Mouse (Mus musculus) E14TG2a.4 (cell line): ENCODE data around the gene 1700034J05Rik.

Experiments
- CTCF ChIP-seq: conservative IDR thresholded peaks from 2 replicates; pipeline ENCODE4 v1.5.1; 2014; ENCODE audit warnings: low read length
- NANOG ChIP-seq: IDR thresholded peaks from 2 replicates; pipeline ENCODE4 v1.6.1; 2014; ENCODE audit warnings: borderline replicate concordance, low read length, mixed read lengths

DNA sequence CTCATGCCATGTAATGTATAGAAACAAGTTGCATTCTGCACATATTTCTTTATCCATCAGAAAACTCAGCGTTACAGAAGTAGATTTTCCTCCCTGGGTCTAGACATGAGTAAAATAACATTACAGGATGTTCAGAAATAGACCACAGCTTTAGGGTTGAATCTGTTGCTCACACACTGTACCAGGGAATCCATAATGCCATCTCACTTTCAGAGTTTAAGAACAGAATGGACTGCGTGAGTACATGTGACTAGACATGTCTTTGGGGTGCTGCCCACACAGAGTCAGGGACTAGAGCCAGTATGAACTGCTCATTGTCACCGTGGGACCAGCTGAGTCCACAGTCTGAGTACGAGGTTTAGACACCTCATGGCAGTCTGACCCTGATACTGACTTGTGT, 44.5 kb upstream of the 1700034J05Rik start:
- TF ChIP-seq CTCF (no peak), NANOG (no peak)
